Mouse (Mus musculus) cortical plate, adult 2 months (tissue): ENCODE data around the gene Snai3.

Experiments
- CTCF ChIP-seq: fragments of 200-500 bp; IDR thresholded peaks from 2 replicates; pipeline ENCODE4 v1.5.1; 2011; ENCODE audit warnings: mild to moderate bottlenecking, control low read depth, low read length; ENCODE audit not compliant: insufficient read depth; ENCODE audit errors: extremely low read depth
- POLR2A ChIP-seq: fragments of 200-500 bp; IDR thresholded peaks from 2 replicates; pipeline ENCODE4 v1.6.1; 2011; ENCODE audit warnings: mild to moderate bottlenecking, low read length, control low read depth; ENCODE audit not compliant: insufficient read depth; ENCODE audit errors: extremely low read depth

GRCm38 (mm10) chr8:122442781-122443180 lies 17.8 kb downstream of the Snai3 start:
- TF ChIP-seq CTCF (no peak), POLR2A (no peak)
